Mouse (Mus musculus): ENCODE results near the gene Sdhaf1. TPM values are rescaled to one million over a fixed set of nuclear protein-coding genes. Genes with fewer than 3 reads are reported as not detected.
A peak's percentile ranks its signal among the peaks of the same experiment; 100 is the strongest.

Gene Sdhaf1
- polyA plus RNA-seq, 1 experiment from 2014 or later: 21.6 TPM

- peak overlapping the region; percentile 78 for H3K9ac ChIP-seq (ENCODE audit: low read length)
- peak; percentile 97 for ATAC-seq (ENCODE audit: insufficient number of reproducible peaks, low FRiP score, low TSS enrichment, low read depth)
- whole genome bisulfite sequencing: under 1% methylated on average over 20 of the region's 20 CpGs
Observed at GRCm38 (mm10) chr7:30322285-30322667, 1.4 kb downstream of the Sdhaf1 start.

GRCm38 (mm10) chr7:30321539-30322284, 2.0 kb downstream of the Sdhaf1 start, which contains the start of gene E130208F15Rik:
Gene E130208F15Rik (plus strand): TSS chr7:30321740.
- DNase-seq (ENCODE audit: low spot score) (peak; percentile 56), ATAC-seq (ENCODE audit: insufficient number of reproducible peaks, low FRiP score, low TSS enrichment, low read depth) (peak; percentile 65)
- WGBS: under 1% methylated on average over 62 of the region's 63 CpGs
- no peaks in the 10 kb centered on the region for H3K9me3 ChIP-seq (ENCODE audit: control insufficient read depth, low read length)
- peak within 1 kb of the TSS; percentile 80 for H3K4me3 ChIP-seq (ENCODE audit: low read depth, low read length)
- peaks cover 3% of the 10 kb centered on the region; the same call in 1 of the 2 replicates for H3K4me1 ChIP-seq (ENCODE audit: control insufficient read depth, insufficient read depth, low read length)
- no peaks in the 10 kb centered on the region for H3K27me3 ChIP-seq (ENCODE audit: control insufficient read depth, insufficient read depth, low read length)
- 0 out of 2 replicates have a peak within 1 kb of the TSS, but pooled peaks have one; percentile 52 for H3K27ac ChIP-seq (replicated peaks; ENCODE audit: low read depth, low read length)
- no peaks in the 10 kb centered on the region for H3K36me3 ChIP-seq (ENCODE audit: control insufficient read depth, insufficient read depth, low read length)
- peak within 1 kb of the TSS; percentile 72 for H3K4me2 ChIP-seq (ENCODE audit: low read depth, severe bottlenecking)
- peak within 1 kb of the TSS; percentile 78 for H3K9ac ChIP-seq (ENCODE audit: low read length)

More at GRCm38 (mm10) chr7:30322285-30322667, 1.4 kb downstream of the Sdhaf1 start:
- no peaks in the 10 kb centered on the region for H3K36me3 ChIP-seq (ENCODE audit: control insufficient read depth, insufficient read depth, low read length)
- H3K9me3 ChIP-seq (ENCODE audit: control insufficient read depth, low read length): no peaks in the 10 kb centered on the region
- DNase-seq (ENCODE audit: low spot score): peak; percentile 97
- peaks cover 3% of the 10 kb centered on the region; the same call in 1 of the 2 replicates for H3K4me1 ChIP-seq (ENCODE audit: control insufficient read depth, insufficient read depth, low read length)
- peak overlapping the region; percentile 72 for H3K4me2 ChIP-seq (ENCODE audit: low read depth, severe bottlenecking)
- 0 out of 2 replicates have a peak overlapping the region, but pooled peaks have one; percentile 52 for H3K27ac ChIP-seq (replicated peaks; ENCODE audit: low read depth, low read length)
- no peaks in the 10 kb centered on the region for H3K27me3 ChIP-seq (ENCODE audit: control insufficient read depth, insufficient read depth, low read length)
- peak overlapping the region; percentile 80 for H3K4me3 ChIP-seq (ENCODE audit: low read depth, low read length)

GRCm38 (mm10) chr7:30320946-30321345, 2.7 kb downstream of the Sdhaf1 start:
- 84% methylated on average over 2 of the region's 2 CpGs for WGBS

GRCm38 (mm10) chr7:30318142-30318541, 5.6 kb downstream of the Sdhaf1 start:
- Histone ChIP-seq H3K9me3 (ENCODE audit: control insufficient read depth, low read length) (no peaks in the 10 kb centered on the region), H3K9ac (ENCODE audit: low read length) (no peak overlapping the region), H3K27me3 (ENCODE audit: control insufficient read depth, insufficient read depth, low read length) (no peaks in the 10 kb centered on the region), H3K36me3 (ENCODE audit: control insufficient read depth, insufficient read depth, low read length) (no peaks in the 10 kb centered on the region), H3K4me2 (ENCODE audit: low read depth, severe bottlenecking) (no peak overlapping the region), H3K4me1 (ENCODE audit: control insufficient read depth, insufficient read depth, low read length) (peaks cover 20% of the 10 kb centered on the region), H3K27ac (replicated peaks; ENCODE audit: low read depth, low read length) (no peak overlapping the region), H3K4me3 (ENCODE audit: low read depth, low read length) (no peak overlapping the region)
- no peak for DNase-seq (ENCODE audit: low spot score)
- no peak for ATAC-seq (ENCODE audit: insufficient number of reproducible peaks, low FRiP score, low TSS enrichment, low read depth)
- 93% methylated on average over 3 of the region's 3 CpGs for WGBS

More at GRCm38 (mm10) chr7:30320946-30321345, 2.7 kb downstream of the Sdhaf1 start:
- Histone ChIP-seq H3K4me3 (ENCODE audit: low read depth, low read length) (peak overlapping the region; percentile 80; the same call in 1 of the 2 replicates), H3K9ac (ENCODE audit: low read length) (no peak overlapping the region), H3K9me3 (ENCODE audit: control insufficient read depth, low read length) (no peaks in the 10 kb centered on the region), H3K4me2 (ENCODE audit: low read depth, severe bottlenecking) (peak overlapping the region; percentile 72; the same call in 1 of the 2 replicates), H3K4me1 (ENCODE audit: control insufficient read depth, insufficient read depth, low read length) (peaks cover 3% of the 10 kb centered on the region; the same call in 1 of the 2 replicates), H3K27me3 (ENCODE audit: control insufficient read depth, insufficient read depth, low read length) (no peaks in the 10 kb centered on the region), H3K36me3 (ENCODE audit: control insufficient read depth, insufficient read depth, low read length) (no peaks in the 10 kb centered on the region), H3K27ac (replicated peaks; ENCODE audit: low read depth, low read length) (no peak overlapping the region)
- ATAC-seq (ENCODE audit: insufficient number of reproducible peaks, low FRiP score, low TSS enrichment, low read depth): no peak
- no peak for DNase-seq (ENCODE audit: low spot score)

- Histone ChIP-seq H3K9me3 (ENCODE audit: control insufficient read depth, low read length) (no peaks in the 10 kb centered on the region; the same call in 1 of the 2 replicates), H3K4me2 (ENCODE audit: low read depth, severe bottlenecking) (peak overlapping the region; percentile 77), H3K27me3 (ENCODE audit: control insufficient read depth, insufficient read depth, low read length) (no peaks in the 10 kb centered on the region), H3K9ac (ENCODE audit: low read length) (no peak overlapping the region), H3K36me3 (ENCODE audit: control insufficient read depth, insufficient read depth, low read length) (peaks cover 3% of the 10 kb centered on the region), H3K27ac (replicated peaks; ENCODE audit: low read depth, low read length) (0 out of 2 replicates have a peak overlapping the region, but pooled peaks have one; percentile 8), H3K4me1 (ENCODE audit: control insufficient read depth, insufficient read depth, low read length) (peaks cover 17% of the 10 kb centered on the region), H3K4me3 (ENCODE audit: low read depth, low read length) (peak overlapping the region; percentile 57; the same call in 1 of the 2 replicates)
- DNase-seq (ENCODE audit: low spot score) (no peak), ATAC-seq (ENCODE audit: insufficient number of reproducible peaks, low FRiP score, low TSS enrichment, low read depth) (no peak)
- 75% methylated on average over 13 of the region's 13 CpGs for WGBS
Observed at GRCm38 (mm10) chr7:30315559-30316529, 7.9 kb downstream of the Sdhaf1 start.

GRCm38 (mm10) chr7:30314721-30315155, 9.0 kb downstream of the Sdhaf1 start, which contains the start of gene Syne4:
Gene Syne4 (plus strand): TSS chr7:30314807.
- peak within 1 kb of the TSS; percentile 73 for H3K9ac ChIP-seq (ENCODE audit: low read length)
- peaks cover 3% of the 10 kb centered on the region for H3K36me3 ChIP-seq (ENCODE audit: control insufficient read depth, insufficient read depth, low read length)
- DNase-seq (ENCODE audit: low spot score): peak; percentile 77
- H3K27me3 ChIP-seq (ENCODE audit: control insufficient read depth, insufficient read depth, low read length): no peaks in the 10 kb centered on the region
- peaks cover 17% of the 10 kb centered on the region for H3K4me1 ChIP-seq (ENCODE audit: control insufficient read depth, insufficient read depth, low read length)
- peak within 1 kb of the TSS; percentile 57 for H3K4me3 ChIP-seq (ENCODE audit: low read depth, low read length)
- peak within 1 kb of the TSS; percentile 77 for H3K4me2 ChIP-seq (ENCODE audit: low read depth, severe bottlenecking)
- peak; percentile 75 for ATAC-seq (ENCODE audit: insufficient number of reproducible peaks, low FRiP score, low TSS enrichment, low read depth)
- under 1% methylated on average over 9 of the region's 9 CpGs for WGBS
- H3K27ac ChIP-seq (replicated peaks; ENCODE audit: low read depth, low read length): peak within 1 kb of the TSS; percentile 82
- H3K9me3 ChIP-seq (ENCODE audit: control insufficient read depth, low read length): no peaks in the 10 kb centered on the region; the same call in 1 of the 2 replicates

- Histone ChIP-seq H3K9ac (ENCODE audit: low read length) (no peak overlapping the region), H3K36me3 (ENCODE audit: control insufficient read depth, insufficient read depth, low read length) (peaks cover 3% of the 10 kb centered on the region), H3K9me3 (ENCODE audit: control insufficient read depth, low read length) (no peaks in the 10 kb centered on the region; the same call in 1 of the 2 replicates), H3K4me1 (ENCODE audit: control insufficient read depth, insufficient read depth, low read length) (peaks cover 17% of the 10 kb centered on the region), H3K4me2 (ENCODE audit: low read depth, severe bottlenecking) (no peak overlapping the region), H3K4me3 (ENCODE audit: low read depth, low read length) (no peak overlapping the region), H3K27me3 (ENCODE audit: control insufficient read depth, insufficient read depth, low read length) (no peaks in the 10 kb centered on the region), H3K27ac (replicated peaks; ENCODE audit: low read depth, low read length) (no peak overlapping the region)
- no peak for ATAC-seq (ENCODE audit: insufficient number of reproducible peaks, low FRiP score, low TSS enrichment, low read depth)
- no peak for DNase-seq (ENCODE audit: low spot score)
- WGBS: 49% methylated on average over 27 of the region's 27 CpGs
Observed at GRCm38 (mm10) chr7:30313666-30314320, 9.9 kb downstream of the Sdhaf1 start.
